Mouse (Mus musculus) cortical plate, adult 2 months (tissue): ENCODE results near the gene Rhbdf2. TPM values are rescaled to one million over a fixed set of nuclear protein-coding genes. Genes with fewer than 3 reads are reported as not detected.
"Not testable (repeated sequence)": the region's sequence is repeated elsewhere in the genome, so short reads cannot be mapped to it uniquely, and the experiment has no call there.

Experiments used
- H3K27ac ChIP-seq: fragments of 200-500 bp; 2 replicates; pipeline ENCODE4 v1.5.1; 2012; ENCODE audit warnings: low read length, control low read depth, inconsistent platforms; ENCODE audit not compliant: insufficient read depth
- H3K4me1 ChIP-seq: fragments of 200-500 bp; 2 replicates; pipeline ENCODE4 v1.6.1; 2011; ENCODE audit warnings: low read length; ENCODE audit not compliant: control insufficient read depth, insufficient read depth
- H3K4me3 ChIP-seq: fragments of 200-500 bp; 2 replicates; pipeline ENCODE4 v1.5.1; 2011; ENCODE audit warnings: mild to moderate bottlenecking, low read length, control low read depth; ENCODE audit not compliant: insufficient read depth
- CTCF ChIP-seq: fragments of 200-500 bp; IDR thresholded peaks from 2 replicates; pipeline ENCODE4 v1.5.1; 2011; ENCODE audit warnings: mild to moderate bottlenecking, control low read depth, low read length; ENCODE audit not compliant: insufficient read depth; ENCODE audit errors: extremely low read depth
- POLR2A ChIP-seq: fragments of 200-500 bp; IDR thresholded peaks from 2 replicates; pipeline ENCODE4 v1.6.1; 2011; ENCODE audit warnings: mild to moderate bottlenecking, low read length, control low read depth; ENCODE audit not compliant: insufficient read depth; ENCODE audit errors: extremely low read depth
- polyA plus RNA-seq: library from polyadenylated mRNA; depleted of rRNA; stranded (reverse); fragments of >200 nt; gene quantifications from 2 replicates; pipeline ENCODE4 v1.2.3, GENCODE M21; 2012

Rhbdf2 gene
- polyA plus RNA-seq, 1 experiment = 2.1 TPM

DNA sequence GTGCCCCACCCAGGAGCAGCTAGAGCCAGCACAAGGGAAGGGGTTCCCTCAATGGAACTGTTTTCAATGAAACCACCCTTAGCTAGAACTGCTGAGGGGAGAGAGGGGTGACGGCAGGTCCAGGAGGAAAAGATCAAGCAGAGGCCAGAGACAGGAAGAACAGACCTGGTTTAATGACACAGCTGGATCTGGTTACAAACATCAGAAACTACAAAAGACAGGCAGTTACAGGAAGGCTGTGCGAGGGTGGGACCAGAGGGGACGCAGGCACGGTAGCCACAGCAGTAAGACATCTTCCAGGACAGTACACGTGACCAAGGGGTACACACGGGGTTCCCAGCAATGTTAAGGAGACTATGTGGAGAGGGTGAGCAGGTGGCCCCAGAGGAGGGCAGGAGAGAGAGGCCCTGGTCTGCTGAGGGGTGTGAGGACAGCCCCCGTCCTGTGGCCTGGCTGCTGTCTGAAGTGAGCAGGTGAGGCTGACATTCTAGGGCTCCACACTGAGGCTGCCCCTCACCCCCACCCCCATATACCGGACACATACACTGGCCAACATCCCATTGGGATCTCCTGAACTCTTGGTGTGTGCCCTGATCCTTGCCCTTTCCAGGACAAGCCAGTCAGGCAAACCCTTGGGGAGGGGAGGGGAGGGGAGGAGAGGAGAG, 18.8 kb upstream of the Rhbdf2 start:
- Histone ChIP-seq H3K4me3 (no peak overlapping the region), H3K4me1 (no peaks in the 10 kb centered on the region), H3K27ac (no peak overlapping the region)
- TF ChIP-seq POLR2A = no peak
- TF ChIP-seq CTCF = no peak

DNA sequence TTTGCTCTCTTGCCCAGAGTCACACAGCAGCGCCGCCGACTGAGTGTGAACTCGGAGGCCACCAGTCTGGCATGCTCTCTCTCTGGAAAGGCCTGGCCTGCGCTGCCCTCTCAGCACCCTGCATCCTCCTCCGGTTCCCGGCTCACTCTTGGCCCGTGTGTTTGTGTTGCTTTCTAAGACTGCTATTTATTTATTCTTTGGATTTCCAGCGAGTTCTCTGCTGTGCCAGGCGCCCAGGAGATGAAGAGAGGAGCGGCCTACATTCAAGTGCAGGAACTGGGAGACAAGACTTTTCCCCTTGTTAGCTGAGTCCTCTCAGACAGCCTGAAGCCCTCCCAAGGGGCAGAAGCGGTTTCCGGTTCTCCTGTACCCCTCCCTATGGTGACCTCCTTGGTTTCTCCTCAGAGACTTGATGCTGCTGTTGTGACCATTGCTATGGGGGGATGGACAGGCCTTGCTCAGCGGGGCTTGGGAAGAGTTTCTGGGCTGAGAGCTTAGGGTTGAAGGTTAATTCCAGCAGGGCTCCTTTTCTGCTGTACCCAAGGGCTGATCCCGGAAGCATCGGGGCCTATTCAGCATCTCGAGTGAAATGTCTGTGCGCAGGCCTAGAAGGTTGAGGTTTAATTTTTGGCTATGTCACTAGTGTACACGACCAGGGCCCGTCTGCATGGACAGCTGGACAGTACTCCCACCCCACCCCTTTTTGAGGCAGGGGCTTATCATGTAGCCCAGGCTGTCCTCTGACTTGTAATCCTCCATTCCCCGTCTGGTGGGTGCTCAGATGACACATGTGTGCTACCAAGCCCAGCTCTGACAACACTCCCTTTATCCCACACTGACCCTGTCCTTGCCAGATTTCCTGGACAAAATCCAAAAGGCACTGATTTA, 17.6 kb upstream of the Rhbdf2 start:
- Histone ChIP-seq H3K4me1 (no peaks in the 10 kb centered on the region), H3K27ac (no peak overlapping the region), H3K4me3 (no peak overlapping the region)
- TF ChIP-seq POLR2A (no peak), CTCF (no peak)

DNA sequence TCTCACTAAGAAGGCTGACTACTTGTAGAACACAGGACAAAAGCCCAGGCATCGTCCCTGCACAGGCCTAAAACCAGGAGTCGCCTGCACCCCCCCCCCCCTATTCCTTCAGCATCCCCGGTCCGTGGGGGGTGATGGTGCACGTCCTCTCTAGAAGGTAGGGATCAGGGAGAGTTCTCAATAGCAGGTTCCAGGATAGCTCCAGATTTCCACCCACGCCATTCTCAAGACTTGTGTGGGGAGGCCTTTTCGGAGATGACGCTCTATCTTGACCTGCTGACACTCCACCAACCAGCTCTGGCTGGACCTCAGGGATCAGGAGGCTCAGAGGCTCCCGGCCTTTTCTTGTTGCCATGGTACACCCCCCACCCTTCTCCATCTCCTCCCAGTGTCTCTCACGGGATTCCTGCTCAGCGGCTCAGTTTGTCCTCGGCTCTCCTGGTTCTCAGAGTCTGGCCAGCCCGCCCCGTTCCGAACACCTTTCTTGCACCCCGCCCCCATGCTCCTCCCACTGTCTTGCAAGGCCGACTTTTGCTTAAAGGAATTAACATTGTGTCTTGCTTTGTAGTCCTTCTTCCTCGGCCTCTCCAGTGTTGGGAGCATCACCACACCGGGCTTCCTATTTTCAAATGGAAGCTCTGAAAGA, 16.9 kb upstream of the Rhbdf2 start:
- Histone ChIP-seq H3K4me3 (no peak overlapping the region), H3K27ac (no peak overlapping the region), H3K4me1 (no peaks in the 10 kb centered on the region)
- no peak for TF ChIP-seq CTCF
- no peak for TF ChIP-seq POLR2A

DNA sequence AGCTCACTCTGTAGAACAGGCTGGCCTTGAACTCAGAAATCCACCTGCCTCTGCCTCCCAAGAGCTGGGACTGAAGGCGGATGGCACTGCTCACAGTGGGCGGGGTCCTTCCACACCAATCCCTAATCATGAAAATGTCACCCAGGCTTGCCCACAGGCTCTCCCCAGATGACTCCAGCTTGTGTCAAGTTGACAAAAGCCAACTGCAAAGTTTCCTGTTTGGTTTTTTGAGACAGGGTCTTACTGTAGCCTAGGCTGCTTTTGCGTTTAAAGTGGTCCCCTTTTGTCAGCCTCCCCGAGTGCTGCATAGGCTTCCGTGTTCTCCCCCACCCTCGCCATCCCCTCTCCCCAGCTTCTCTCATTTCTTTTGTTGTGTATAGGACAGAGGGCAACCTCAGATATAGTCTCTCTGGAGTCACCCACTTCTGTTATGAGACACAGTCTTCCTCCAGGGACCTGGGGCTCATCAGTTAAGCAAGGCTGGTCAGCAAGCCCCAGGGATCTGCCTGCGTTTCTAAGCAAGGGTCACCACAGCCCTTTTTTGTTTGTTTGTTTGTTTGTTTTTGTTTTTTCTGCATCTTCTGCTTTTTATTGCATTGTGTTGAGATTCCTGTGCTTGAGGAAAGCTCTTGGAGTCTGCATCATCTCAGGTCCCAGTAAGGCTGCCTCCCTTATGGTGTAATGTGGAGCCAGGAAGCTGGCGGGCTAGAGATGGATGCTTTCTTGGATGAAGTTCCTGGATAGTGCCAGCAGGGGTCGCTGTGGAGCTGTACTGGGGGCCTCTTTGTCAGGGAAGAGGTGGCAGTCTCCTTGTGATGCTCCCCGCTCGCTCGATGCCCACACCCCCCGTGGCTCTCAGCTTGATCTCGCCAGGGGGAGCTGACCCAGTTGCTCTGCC, 16.1 kb upstream of the Rhbdf2 start:
- no peak overlapping the region for H3K4me3 ChIP-seq
- peak; percentile 94 for TF ChIP-seq CTCF
- TF ChIP-seq POLR2A = no peak
- no peaks in the 10 kb centered on the region for H3K4me1 ChIP-seq
- no peak overlapping the region for H3K27ac ChIP-seq

DNA sequence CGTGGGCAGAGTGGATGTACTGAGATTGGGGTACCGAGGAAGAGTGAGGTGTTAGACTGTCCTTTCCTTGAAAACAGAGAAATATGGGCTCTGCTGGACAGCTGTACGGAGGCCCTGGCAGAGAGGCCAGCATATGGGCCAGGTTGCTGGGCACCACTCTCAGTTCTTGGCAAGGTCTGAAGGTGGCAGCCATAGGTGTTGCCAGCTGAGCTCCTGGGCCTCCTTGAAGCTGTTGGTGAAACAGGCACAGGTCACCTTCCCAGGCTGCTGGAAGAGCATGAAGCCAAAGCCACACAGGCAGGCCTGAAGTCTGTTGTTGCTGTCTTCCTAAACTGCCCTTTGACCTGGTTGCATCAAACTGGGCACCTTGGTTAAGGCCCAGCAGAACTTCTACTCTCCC, 14.9 kb upstream of the Rhbdf2 start:
- TF ChIP-seq POLR2A = no peak
- no peak for TF ChIP-seq CTCF
- H3K27ac ChIP-seq = no peak overlapping the region
- H3K4me1 ChIP-seq = no peaks in the 10 kb centered on the region
- no peak overlapping the region for H3K4me3 ChIP-seq

GRCm38 (mm10) chr11:116641168-116641567, 14.3 kb upstream of the Rhbdf2 start:
- Histone ChIP-seq H3K27ac (no peak overlapping the region), H3K4me3 (no peak overlapping the region)
- TF ChIP-seq POLR2A (no peak), CTCF (peak; percentile 28; the same call in 1 of the 2 replicates)

GRCm38 (mm10) chr11:116636607-116637006, 9.8 kb upstream of the Rhbdf2 start:
- H3K4me1 ChIP-seq, H3K27ac ChIP-seq, H3K4me3 ChIP-seq: not testable (repeated sequence)

More at GRCm38 (mm10) chr11:116641168-116641567, 14.3 kb upstream of the Rhbdf2 start:
- no peaks in the 10 kb centered on the region for H3K4me1 ChIP-seq

- no peak overlapping the region for H3K27ac ChIP-seq
- H3K4me1 ChIP-seq = no peaks in the 10 kb centered on the region
- no peak overlapping the region for H3K4me3 ChIP-seq
- no peak for TF ChIP-seq CTCF
- no peak for TF ChIP-seq POLR2A
These were observed 6.1 kb upstream of the Rhbdf2 start for GRCm38 (mm10) chr11:116632962-116633361.
